Mouse (Mus musculus) monocyte, adult 5-6 weeks (primary cell): ENCODE data around the gene Daxx. TPM values are rescaled to one million over a fixed set of nuclear protein-coding genes. Genes with fewer than 3 reads are reported as not detected.
A peak's percentile ranks its signal among the peaks of the same experiment; 100 is the strongest.
"Not testable (repeated sequence)": the region's sequence is repeated elsewhere in the genome, so short reads cannot be mapped to it uniquely, and the experiment has no call there.

ENCODE experiments used
- ATAC-seq: fragments of 153-309, 156-312 bp; replicated peaks from 2 replicates; pipeline ENCODE4 v1.8.0; 2017; ENCODE audit warnings: mild to moderate bottlenecking; ENCODE audit not compliant: low TSS enrichment, insufficient number of reproducible peaks, severe bottlenecking, poor library complexity, low FRiP score
- total RNA-seq: library from RNA; stranded (forward); fragments of 200-1000, 200-491, 200-594 nt; gene quantifications from 3 replicates; pipeline ENCODE4 v1.2.3, GENCODE M21; 2017

Gene Daxx
- total RNA-seq, 1 experiment from 2014 or later = 72.8 TPM

- ATAC-seq = no peak
These were observed 8.3 kb upstream of the Daxx start for GRCm38 (mm10) chr17:33900989-33901314.

- ATAC-seq = no peak
These were observed 7.6 kb upstream of the Daxx start for GRCm38 (mm10) chr17:33901653-33902052.

- ATAC-seq = no peak
These were observed 7.1 kb upstream of the Daxx start for GRCm38 (mm10) chr17:33902079-33902478.

DNA sequence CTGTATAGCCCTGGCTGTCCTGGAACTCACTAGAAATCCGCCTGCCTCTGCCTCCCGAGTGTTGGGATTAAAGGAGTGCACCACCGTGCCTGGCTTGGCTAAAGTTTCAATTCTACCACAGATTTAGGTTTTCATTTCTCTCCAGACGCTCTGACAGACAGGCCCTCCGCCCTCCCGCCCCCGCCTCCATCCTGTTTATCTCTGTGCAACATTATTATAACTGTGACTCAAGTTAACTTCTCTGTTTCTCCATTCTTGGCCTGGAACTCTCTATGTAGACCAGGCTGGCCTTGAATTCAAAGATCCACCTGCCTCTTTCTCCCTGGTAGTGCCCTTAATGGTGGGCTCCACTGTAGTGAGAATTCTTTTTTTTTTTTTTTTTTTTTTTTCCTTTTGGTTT lies 6.7 kb upstream of the Daxx start:
- ATAC-seq = 0 out of 2 replicates have a peak, but pooled peaks have one; percentile 37

GRCm38 (mm10) chr17:33903911-33904651 lies 5.1 kb upstream of the Daxx start:
- ATAC-seq = not testable (repeated sequence)

DNA sequence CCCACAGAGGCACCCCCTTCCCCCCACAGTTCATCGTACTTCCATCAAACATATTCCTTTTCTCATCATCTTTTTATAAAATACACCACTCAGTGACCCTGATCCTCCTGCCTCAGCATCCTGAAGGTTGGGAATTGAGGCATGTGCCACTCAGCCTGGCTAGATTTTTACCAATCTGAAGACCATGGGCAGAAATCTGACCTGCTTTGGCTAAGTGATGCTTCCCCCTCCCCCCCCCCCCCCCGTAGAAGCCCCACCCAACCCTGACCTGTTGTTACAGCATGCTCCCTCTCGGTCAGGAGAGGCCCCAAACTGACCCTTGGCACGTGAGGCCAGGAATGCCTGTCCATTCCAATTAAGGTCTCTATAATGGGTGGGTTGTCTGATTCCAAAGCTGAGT lies 4.4 kb upstream of the Daxx start, which contains the start of gene Platr17:
Gene Platr17, plus strand, starts transcription at position 301 of the 400 bp plus-strand sequence.
- not testable (repeated sequence) for ATAC-seq

DNA sequence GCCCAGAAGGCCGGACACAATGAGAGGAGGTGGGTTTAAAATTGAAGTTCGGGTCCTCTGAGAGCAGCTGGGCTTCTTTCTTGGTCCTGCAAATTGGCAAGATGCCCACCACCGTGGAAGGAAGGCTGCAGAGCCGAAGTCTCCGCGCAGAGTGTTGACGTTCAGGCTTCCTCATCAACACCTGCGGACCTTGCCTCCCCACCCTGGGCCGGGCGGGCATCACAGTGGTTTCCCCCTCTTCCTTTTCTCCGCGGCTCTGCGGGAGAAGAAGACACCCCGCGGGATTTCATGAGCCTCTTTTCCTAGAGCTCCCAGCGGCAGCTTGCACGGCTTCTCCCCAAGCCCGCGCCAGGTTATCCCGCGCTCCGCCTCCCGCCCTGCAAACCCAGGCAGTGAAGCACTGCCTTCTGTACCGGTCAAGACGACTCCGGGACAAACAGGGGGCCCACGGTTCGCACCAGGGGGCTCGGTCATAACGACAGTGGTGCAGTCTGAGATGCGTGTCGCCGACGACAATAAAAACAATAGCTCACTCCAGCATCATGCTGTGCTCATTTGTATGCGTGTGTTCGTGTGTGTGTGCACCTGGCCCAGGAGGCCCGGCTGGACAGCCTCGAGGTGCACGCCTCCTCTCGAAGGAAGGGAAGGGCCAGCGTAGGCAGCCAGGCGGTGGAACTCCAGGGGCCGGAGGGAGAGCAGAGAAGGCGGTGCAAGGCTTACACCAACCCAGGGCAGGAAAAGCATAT lies 710 bp upstream of the Daxx start:
- no peak; the same call in 1 of the 2 replicates for ATAC-seq

- peak; percentile 23; the same call in 1 of the 2 replicates for ATAC-seq
These were observed 646 bp downstream of the Daxx start for GRCm38 (mm10) chr17:33909869-33910250.

GRCm38 (mm10) chr17:33910346-33911051 lies 1.3 kb downstream of the Daxx start:
- ATAC-seq = no peak

DNA sequence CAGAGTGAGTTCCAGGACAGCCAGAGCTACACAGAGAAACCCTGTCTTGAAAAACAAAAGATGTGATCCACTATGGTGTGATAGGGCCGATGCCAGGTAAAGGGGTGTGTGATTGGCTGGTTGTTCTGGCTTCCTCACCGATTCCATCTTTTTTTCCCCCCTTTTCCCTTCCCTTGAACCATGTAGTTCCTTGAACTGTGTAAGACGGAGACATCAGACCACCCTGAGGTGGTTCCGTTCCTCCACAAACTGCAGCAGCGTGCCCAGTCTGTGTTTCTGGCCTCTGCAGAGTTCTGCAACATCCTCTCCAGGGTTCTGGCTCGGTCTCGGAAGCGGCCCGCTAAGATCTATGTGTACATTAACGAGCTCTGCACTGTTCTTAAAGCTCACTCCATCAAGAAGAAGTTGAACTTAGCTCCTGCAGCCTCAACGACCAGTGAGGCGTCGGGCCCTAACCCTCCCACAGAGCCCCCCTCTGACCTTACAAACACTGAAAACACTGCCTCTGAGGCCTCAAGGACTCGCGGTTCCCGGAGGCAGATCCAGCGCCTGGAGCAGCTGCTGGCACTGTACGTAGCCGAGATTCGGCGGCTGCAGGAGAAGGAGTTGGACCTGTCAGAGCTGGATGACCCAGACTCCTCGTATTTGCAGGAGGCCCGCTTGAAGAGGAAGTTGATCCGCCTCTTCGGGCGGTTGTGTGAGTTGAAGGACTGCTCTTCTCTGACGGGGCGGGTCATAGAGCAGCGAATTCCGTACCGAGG lies 2.0 kb downstream of the Daxx start:
- ATAC-seq = no peak

DNA sequence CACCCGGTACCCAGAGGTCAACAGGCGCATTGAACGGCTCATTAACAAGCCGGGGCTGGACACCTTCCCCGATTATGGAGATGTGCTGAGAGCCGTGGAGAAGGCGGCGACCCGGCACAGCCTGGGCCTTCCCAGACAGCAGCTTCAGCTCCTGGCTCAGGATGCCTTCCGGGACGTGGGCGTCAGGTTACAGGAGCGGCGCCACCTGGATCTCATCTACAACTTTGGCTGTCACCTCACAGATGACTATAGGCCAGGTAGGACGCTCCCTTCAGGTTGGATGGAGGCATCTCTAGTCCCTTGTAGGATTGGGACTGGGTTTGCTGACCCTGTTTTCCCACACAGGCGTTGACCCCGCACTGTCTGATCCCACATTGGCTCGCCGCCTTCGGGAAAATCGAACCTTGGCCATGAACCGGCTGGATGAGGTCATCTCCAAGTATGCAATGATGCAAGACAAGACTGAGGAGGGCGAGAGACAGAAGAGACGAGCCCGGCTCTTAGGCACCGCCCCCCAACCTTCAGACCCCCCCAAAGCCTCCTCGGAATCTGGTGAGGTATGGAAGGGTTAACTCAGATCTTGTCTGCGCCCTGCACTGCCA lies 2.7 kb downstream of the Daxx start:
- no peak for ATAC-seq

GRCm38 (mm10) chr17:33913264-33913663 lies 4.0 kb downstream of the Daxx start:
- no peak for ATAC-seq

GRCm38 (mm10) chr17:33913905-33914304 lies 4.7 kb downstream of the Daxx start:
- no peak for ATAC-seq

GRCm38 (mm10) chr17:33914969-33915391 lies 5.8 kb downstream of the Daxx start:
- ATAC-seq = no peak

DNA sequence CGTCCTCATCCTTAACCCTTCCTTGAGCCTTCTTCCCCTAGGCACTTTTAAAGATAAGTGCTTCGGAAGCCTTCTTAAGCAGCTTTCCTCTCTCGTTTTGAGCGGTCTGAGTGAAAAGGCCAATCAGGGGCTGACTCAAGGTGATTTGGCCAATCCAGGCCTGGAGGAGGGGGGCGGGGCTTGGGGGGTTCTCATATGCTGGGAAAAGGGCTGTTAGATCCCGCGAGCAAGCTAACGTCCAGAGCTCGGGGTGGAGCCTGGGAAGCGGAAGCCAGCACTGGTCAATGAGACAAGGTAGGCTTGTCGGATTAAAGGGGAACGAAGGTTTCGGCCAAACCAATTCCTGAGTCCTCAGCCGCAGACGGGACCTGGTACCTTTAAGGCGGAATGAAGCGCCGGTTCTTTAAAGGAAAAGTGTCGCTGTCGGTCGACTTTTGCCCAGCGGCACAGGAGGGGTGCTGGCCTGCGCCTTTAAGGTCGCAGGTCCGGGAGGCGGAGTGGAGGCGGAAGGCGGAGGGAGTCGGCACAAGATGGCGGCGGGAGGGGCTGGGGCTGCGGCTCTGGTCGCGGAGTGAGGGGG lies 6.5 kb downstream of the Daxx start, which contains the start of the genes Tapbp and Zbtb22:
Gene Tapbp, plus strand, starts transcription at position 229 of the 580 bp plus-strand sequence.
Gene Zbtb22, plus strand, starts transcription at position 234 of the 580 bp plus-strand sequence.
- ATAC-seq = peak; percentile 67

- ATAC-seq = no peak
These were observed 7.1 kb downstream of the Daxx start for GRCm38 (mm10) chr17:33916294-33916693.

GRCm38 (mm10) chr17:33916847-33917655 lies 7.8 kb downstream of the Daxx start:
- ATAC-seq = no peak
